ENCODE assay signal across 8 mouse cellular contexts in genomic region chr11:102429551-102429950, GRCm38 (mm10). TPM values are rescaled to one million over a fixed set of nuclear protein-coding genes. Genes with fewer than 3 reads are reported as not detected.
DNase-seq lines count a peak whose midpoint lies in the region; ATAC-seq and TF ChIP-seq lines count a peak whose summit lies in the region.

No protein-coding gene starts in this region.

- H3K79me2 ChIP-seq in CH12.LX (replicated peaks; ENCODE audit: control insufficient read depth, extremely low read depth, insufficient read depth, poor library complexity, severe bottlenecking): no peaks in the 10 kb centered on the region

- no peak overlapping the region for H3K4me2 ChIP-seq in CH12.LX (ENCODE audit: insufficient read depth, low read depth, poor library complexity, severe bottlenecking)
- H3K4me2 ChIP-seq in heart, embryonic 16.5 days (ENCODE audit: low read depth, low read length): peak overlapping the region; percentile 70
- peak overlapping the region; percentile 99 for H3K4me2 ChIP-seq in liver, postnatal 0 days (ENCODE audit: low read depth, low read length)

- peak overlapping the region; percentile 91 for H3K27ac ChIP-seq in gastrocnemius, adult 2 months
- no peak overlapping the region for H3K27ac ChIP-seq in CH12.LX (ENCODE audit: insufficient read depth, low read depth)
- peak overlapping the region; percentile 94 for H3K27ac ChIP-seq in heart, embryonic 16.5 days (ENCODE audit: low read length)
- H3K27ac ChIP-seq in liver, postnatal 0 days (ENCODE audit: low read depth): peak overlapping the region; percentile 88

- ATAC-seq in heart, embryonic 16.5 days (replicated peaks; ENCODE audit: extremely low read depth, insufficient read depth, low FRiP score): no peak
- no peak for ATAC-seq in liver, postnatal 0 days

- dilution Hi-C loops in CH12.LX (cut with MboI; ENCODE audit: extremely low pct_ligation_motif_present, extremely low pct_unique_long_range_greater_than_20kb, low sequenced_read_pairs): no loop called here

- peaks cover under 1 to 15% of the 10 kb centered on the region in 2 experiments for H3K36me3 ChIP-seq in CH12.LX (replicated peaks in 1 of 2; ENCODE audit: control insufficient read depth in 1 of 2, insufficient read depth in 1 of 2, low read length in 1 of 2)
- H3K36me3 ChIP-seq in heart, embryonic 16.5 days (ENCODE audit: control insufficient read depth, insufficient read depth): peaks cover under 1% of the 10 kb centered on the region; the same call in 1 of the 2 replicates
- H3K36me3 ChIP-seq in liver, postnatal 0 days (replicated peaks; ENCODE audit: insufficient read depth, low read length): peaks cover 2% of the 10 kb centered on the region; the same call in 1 of the 2 replicates

- peaks cover 22 to 51% of the 10 kb centered on the region in 2 experiments for H3K4me1 ChIP-seq in CH12.LX (ENCODE audit: control insufficient read depth in 1 of 2, insufficient read depth in 2 of 2)
- peaks cover 27% of the 10 kb centered on the region for H3K4me1 ChIP-seq in heart, embryonic 16.5 days (ENCODE audit: control insufficient read depth, insufficient read depth, low read length)
- peaks cover 18% of the 10 kb centered on the region for H3K4me1 ChIP-seq in liver, postnatal 0 days (ENCODE audit: insufficient read depth)

- H3K27me3 ChIP-seq in CH12.LX (replicated peaks): no peaks in the 10 kb centered on the region
- no peaks in the 10 kb centered on the region for H3K27me3 ChIP-seq in heart, embryonic 16.5 days (ENCODE audit: control insufficient read depth, insufficient read depth, low read length)
- H3K27me3 ChIP-seq in liver, postnatal 0 days (ENCODE audit: insufficient read depth, low read length): no peaks in the 10 kb centered on the region

- no peaks in the 10 kb centered on the region for H3K9me3 ChIP-seq in CH12.LX (replicated peaks; ENCODE audit: low read length)
- H3K9me3 ChIP-seq in heart, embryonic 16.5 days (replicated peaks; ENCODE audit: control insufficient read depth, low read length): no peaks in the 10 kb centered on the region
- H3K9me3 ChIP-seq in liver, postnatal 0 days (ENCODE audit: low read length): no peaks in the 10 kb centered on the region

- TF ChIP-seq EP300 in CH12.LX (IDR thresholded peaks at IDR 0.05; ENCODE audit: low read length): no peak
- no peak for TF ChIP-seq EP300 in liver, postnatal 0 days (IDR thresholded peaks at IDR 0.05; ENCODE audit: low read depth)

- DNase-seq in gastrocnemius, adult 2 months: no peak
- no peak for DNase-seq in gastrocnemius, postnatal 10 days
- DNase-seq in CH12.LX (ENCODE audit: extremely low read depth): no peak
- no peak for DNase-seq in liver, postnatal 0 days
- no peak for DNase-seq in Muller cell, postnatal 12 days (ENCODE audit: inconsistent ontology term)
- DNase-seq in frontal cortex, postnatal 36 days (ENCODE audit: low spot score in 2 of 2): no peak
- DNase-seq in layer of hippocampus, adult 18-20 months (ENCODE audit: low spot score in 2 of 2): no peak

- TF ChIP-seq CTCF in gastrocnemius, adult 2 months (IDR thresholded peaks at IDR 0.05): no peak
- TF ChIP-seq CTCF in CH12.LX (conservative IDR thresholded peaks at IDR 0.05 in 1 of 2, IDR thresholded peaks at IDR 0.05 in 1 of 2; ENCODE audit: low read depth in 2 of 2, low read length in 2 of 2): no peak
- no peak for TF ChIP-seq CTCF in liver, postnatal 0 days (IDR thresholded peaks at IDR 0.05; ENCODE audit: low read depth)

- peak overlapping the region; percentile 79; the same call in 1 of the 2 replicates for H3K9ac ChIP-seq in CH12.LX (ENCODE audit: insufficient read depth, low read depth)
- H3K9ac ChIP-seq in heart, embryonic 16.5 days (ENCODE audit: low read length): peak overlapping the region; percentile 77
- H3K9ac ChIP-seq in liver, postnatal 0 days (replicated peaks): peak overlapping the region; percentile 82

- no peak for TF ChIP-seq POLR2A in CH12.LX (IDR thresholded peaks at IDR 0.05; ENCODE audit: low read depth, low read length)

- intact Hi-C loops in gastrocnemius, adult 2 months (cut with DNase I): no loop called here

- TF ChIP-seq RAD21 in CH12.LX (IDR thresholded peaks at IDR 0.05; ENCODE audit: low read depth, low read length): no peak

- H3K4me3 ChIP-seq in gastrocnemius, adult 2 months: peak overlapping the region; percentile 84
- peak overlapping the region; percentile 67 to 75 (median 68) for H3K4me3 ChIP-seq in CH12.LX (replicated peaks in 1 of 3; ENCODE audit: low read depth in 2 of 3, low read length in 2 of 3, poor library complexity in 1 of 3)
- peak overlapping the region; percentile 87 for H3K4me3 ChIP-seq in heart, embryonic 16.5 days (ENCODE audit: low read length)
- peak overlapping the region; percentile 83 for H3K4me3 ChIP-seq in liver, postnatal 0 days (ENCODE audit: low read depth, low read length)

- 19% methylated on average over 3 of the region's 3 CpGs for WGBS in heart, embryonic 16.5 days
- WGBS in liver, postnatal 0 days (ENCODE audit: insufficient replicate concordance): 16% methylated on average over 3 of the region's 3 CpGs

- in situ Hi-C loops in CH12.LX (cut with MboI; ENCODE audit: low pct_ligation_motif_present, low pct_unique_long_range_greater_than_20kb, low sequenced_read_pairs): no loop called here

TF ChIP-seq in CH12.LX, 34 proteins besides CTCF, POLR2A, EP300 and RAD21:
- TF ChIP-seq SMC3 (IDR thresholded peaks at IDR 0.05; ENCODE audit: low read depth, low read length) (no peak), SIN3A (IDR thresholded peaks at IDR 0.05; ENCODE audit: low read length) (no peak), NELFE (IDR thresholded peaks at IDR 0.05; ENCODE audit: low read depth, low read length) (peak; percentile 6; the same call in 1 of the 2 replicates), KAT2A (IDR thresholded peaks at IDR 0.05; ENCODE audit: insufficient replicate concordance, low read length) (no peak)

RNA-seq across cellular contexts. Expression of gene Grn, which starts 0.6 kb away (rescaled TPM):
- total RNA-seq in gastrocnemius, adult 2 months (2021): 10 to 100 TPM; 12.6 to 32.3 TPM
- total RNA-seq in gastrocnemius, postnatal 10 days (2021): 10 to 100 TPM; 81.6 to 93.6 TPM
- 106 and 165 TPM in 2 replicates for total RNA-seq in CH12.LX (2012; rRNA removed)
- 63.7 and 80.6 TPM in 2 replicates for total RNA-seq in CH12.LX (2014; rRNA removed)
- polyA plus RNA-seq in CH12.LX (2012; ENCODE audit: insufficient read length, low read depth): 420 and 453 TPM in 2 replicates
- 215 and 234 TPM in 2 replicates for polyA plus RNA-seq in heart, embryonic 16.5 days (2015; fragmentation: Nextera tagmentation; extraction: Ambion mirVana)
- polyA plus RNA-seq in liver, postnatal 0 days (2015; fragmentation: Nextera tagmentation; extraction: Ambion mirVana): 156 and 161 TPM in 2 replicates
- 10 to 100 TPM; 62.4 to 64.6 TPM for total RNA-seq in layer of hippocampus, adult 18-20 months (2021)

RNA-seq across cellular contexts. Expression of gene Fam171a2, which starts 17.9 kb away (rescaled TPM):
- 1 to 10 TPM in 1 of 2 experiments, under 1 TPM in 1; 0.66 to 1.1 TPM for total RNA-seq in gastrocnemius, adult 2 months (2021)
- total RNA-seq in gastrocnemius, postnatal 10 days (2021): 10 to 100 TPM; 11.7 to 12.3 TPM
- total RNA-seq in CH12.LX (2012; rRNA removed) (not detected in 2 replicates), CH12.LX (2014; rRNA removed) (not detected in 2 replicates)
- not detected in 2 replicates for polyA plus RNA-seq in CH12.LX (2012; ENCODE audit: insufficient read length, low read depth)
- polyA plus RNA-seq in heart, embryonic 16.5 days (2015; fragmentation: Nextera tagmentation; extraction: Ambion mirVana): 3.0 and 3.9 TPM in 2 replicates
- polyA plus RNA-seq in liver, postnatal 0 days (2015; fragmentation: Nextera tagmentation; extraction: Ambion mirVana): 0.23 and 0.72 TPM in 2 replicates
- total RNA-seq in layer of hippocampus, adult 18-20 months (2021): 100 to 1,000 TPM; 106 to 111 TPM

RNA-seq across cellular contexts. Expression of gene Slc25a39, which starts 21.8 kb away (rescaled TPM):
- total RNA-seq in gastrocnemius, adult 2 months (2021): 10 to 100 TPM; 51.4 to 76.4 TPM
- 10 to 100 TPM; 51.7 to 53.5 TPM for total RNA-seq in gastrocnemius, postnatal 10 days (2021)
- 169 and 199 TPM in 2 replicates for total RNA-seq in CH12.LX (2012; rRNA removed)
- total RNA-seq in CH12.LX (2014; rRNA removed): 108 and 112 TPM in 2 replicates
- polyA plus RNA-seq in CH12.LX (2012; ENCODE audit: insufficient read length, low read depth): 198 and 226 TPM in 2 replicates
- 308 and 331 TPM in 2 replicates for polyA plus RNA-seq in heart, embryonic 16.5 days (2015; fragmentation: Nextera tagmentation; extraction: Ambion mirVana)
- polyA plus RNA-seq in liver, postnatal 0 days (2015; fragmentation: Nextera tagmentation; extraction: Ambion mirVana): 510 and 522 TPM in 2 replicates
- 10 to 100 TPM; 62.9 to 64.5 TPM for total RNA-seq in layer of hippocampus, adult 18-20 months (2021)

RNA-seq across cellular contexts. Expression of gene Rundc3a, which starts 36.3 kb away (rescaled TPM):
- total RNA-seq in gastrocnemius, adult 2 months (2021): not detected
- total RNA-seq in gastrocnemius, postnatal 10 days (2021): 1 to 10 TPM in 1 of 2 experiments, under 1 TPM in 1; 0.87 to 1.9 TPM
- 9.0 and 16.3 TPM in 2 replicates for total RNA-seq in CH12.LX (2012; rRNA removed)
- 1.3 and 1.4 TPM in 2 replicates for total RNA-seq in CH12.LX (2014; rRNA removed)
- 3.3 and 4.8 TPM in 2 replicates for polyA plus RNA-seq in CH12.LX (2012; ENCODE audit: insufficient read length, low read depth)
- 0.72 and 1.3 TPM in 2 replicates for polyA plus RNA-seq in heart, embryonic 16.5 days (2015; fragmentation: Nextera tagmentation; extraction: Ambion mirVana)
- polyA plus RNA-seq in liver, postnatal 0 days (2015; fragmentation: Nextera tagmentation; extraction: Ambion mirVana): 1.8 and 2.4 TPM in 2 replicates
- 100 to 1,000 TPM; 489 to 499 TPM for total RNA-seq in layer of hippocampus, adult 18-20 months (2021)

RNA-seq across cellular contexts. Expression of gene Itga2b, which starts 40.4 kb away (rescaled TPM):
- 1 to 10 TPM in 1 of 2 experiments, under 1 TPM in 1; 0.51 to 2.7 TPM for total RNA-seq in gastrocnemius, adult 2 months (2021)
- total RNA-seq in gastrocnemius, postnatal 10 days (2021): 1 to 10 TPM; 1.9 to 3.7 TPM
- total RNA-seq in CH12.LX (2012; rRNA removed) (2.2 and 3.0 TPM in 2 replicates), CH12.LX (2014; rRNA removed) (0.81 and 0.95 TPM in 2 replicates)
- 2.3 and 3.6 TPM in 2 replicates for polyA plus RNA-seq in CH12.LX (2012; ENCODE audit: insufficient read length, low read depth)
- polyA plus RNA-seq in heart, embryonic 16.5 days (2015; fragmentation: Nextera tagmentation; extraction: Ambion mirVana): 6.5 and 6.6 TPM in 2 replicates
- 41.0 and 44.8 TPM in 2 replicates for polyA plus RNA-seq in liver, postnatal 0 days (2015; fragmentation: Nextera tagmentation; extraction: Ambion mirVana)
- 1 to 10 TPM; 1.2 to 3.9 TPM for total RNA-seq in layer of hippocampus, adult 18-20 months (2021)

Comparison
In these comparisons a context has a peak if more than half of its experiments do, and no peak if none do; other contexts are left out.
1. RNA of gene Fam171a2, which starts 17.9 kb away (total RNA-seq): 106 to 111 TPM in layer of hippocampus, adult 18-20 months; 11.7 to 12.3 TPM in gastrocnemius, postnatal 10 days, 0.66 to 1.1 TPM in gastrocnemius, adult 2 months and not detected in CH12.LX; every median in the first group is over 4 times any median in the second.
2. Peak in every context shown above with its lines, with median percentiles within 50 percentile points of each other: H3K4me3 ChIP-seq and H3K9ac ChIP-seq.